Mouse (Mus musculus) liver, adult (tissue): ENCODE data around the gene Hsf4.

Experiments used
- GATA4 ChIP-seq: IDR thresholded peaks from 2 replicates; pipeline ENCODE4 v1.6.1; 2014; ENCODE audit warnings: mild to moderate bottlenecking, low read length; ENCODE audit not compliant: insufficient replicate concordance

Hsf4 gene

GRCm38 (mm10) chr8:105269461-105269947 lies at the start of gene Hsf4:
Gene Hsf4 (plus strand): TSS chr8:105269801.
- TF ChIP-seq GATA4, result no peak

DNA sequence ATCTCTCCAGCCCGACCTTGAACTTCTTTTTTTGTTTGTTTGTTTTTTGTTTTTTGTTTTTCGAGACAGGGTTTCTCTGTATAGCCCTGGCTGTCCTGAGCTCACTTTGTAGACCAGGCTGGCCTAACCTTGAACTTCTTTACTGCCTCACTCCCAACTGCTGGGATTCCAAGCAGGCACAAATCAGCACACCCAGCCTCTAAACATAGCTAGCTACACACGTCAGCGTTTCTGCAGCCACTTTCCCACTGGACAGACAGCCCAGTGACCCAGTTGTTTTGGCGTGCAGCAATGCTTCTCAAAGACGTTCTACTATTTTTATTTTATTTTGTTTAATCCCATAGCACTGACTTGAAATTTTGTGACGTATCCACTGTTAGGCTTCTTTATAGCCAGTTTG lies 45.8 kb upstream of the Hsf4 start:
- no peak for TF ChIP-seq GATA4

DNA sequence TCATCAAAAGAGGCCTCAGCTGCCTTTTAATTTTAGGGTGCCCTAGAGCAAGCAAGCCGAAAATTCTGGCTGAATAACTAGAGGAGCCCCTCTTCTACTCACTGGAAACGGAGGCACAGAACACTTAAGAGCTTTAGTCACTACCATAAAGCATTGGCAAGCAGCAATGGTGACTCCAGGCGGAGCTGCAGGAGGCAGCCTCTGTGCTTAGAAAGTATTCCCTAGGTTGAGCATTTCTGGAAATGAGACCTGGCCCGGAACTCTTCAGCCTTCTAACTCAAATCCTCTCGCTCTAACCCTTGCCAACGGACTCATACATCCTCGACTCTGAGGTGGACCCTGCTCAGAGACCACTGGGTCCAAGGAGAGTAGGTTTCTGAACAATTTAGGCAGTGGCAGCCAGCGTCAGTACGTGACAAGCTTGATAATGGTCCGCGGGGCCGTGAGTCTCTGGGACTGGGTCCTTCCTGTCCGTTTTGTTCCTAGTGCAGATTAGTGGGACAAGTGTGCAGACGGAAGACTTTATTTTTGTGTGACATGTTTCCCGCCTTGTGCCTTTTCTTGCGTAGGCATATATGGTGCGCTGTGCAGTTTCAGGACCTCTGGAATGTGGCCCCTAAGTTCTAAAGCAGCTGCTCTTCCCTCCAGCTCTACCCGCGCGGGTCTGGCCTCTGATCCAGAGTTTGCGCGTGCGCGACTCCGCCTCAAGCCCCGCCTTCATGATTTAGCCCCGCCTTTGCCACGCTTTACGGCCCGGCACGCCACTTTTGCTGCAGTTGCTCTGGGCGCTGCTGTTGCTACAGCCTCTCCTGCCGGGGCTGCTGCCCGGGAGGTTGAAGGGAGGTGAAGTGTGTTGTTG lies 45.0 kb upstream of the Hsf4 start, which contains the start of gene D230025D16Rik:
Gene D230025D16Rik (plus strand): TSS at position 733 of the 859 bp plus-strand sequence.
- peak; percentile 24; the same call in 1 of the 2 replicates for TF ChIP-seq GATA4

DNA sequence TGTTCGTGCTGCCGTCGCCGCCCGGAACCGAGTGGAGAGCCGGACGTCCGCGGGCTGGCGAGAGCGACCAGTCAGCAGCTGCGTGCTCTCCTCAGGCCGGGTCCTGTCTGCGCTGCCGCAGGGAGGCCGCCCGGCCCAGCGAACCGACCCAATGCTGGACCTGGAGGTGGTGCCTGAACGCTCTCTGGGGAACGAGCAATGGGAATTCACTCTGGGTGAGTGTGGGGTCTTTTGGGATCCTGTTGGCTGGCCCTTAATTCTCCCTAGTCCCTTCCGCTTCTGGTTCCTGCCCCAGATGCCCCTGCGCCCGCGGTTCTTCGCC lies 44.4 kb upstream of the Hsf4 start:
- TF ChIP-seq GATA4, result no peak

GRCm38 (mm10) chr8:105225917-105226316 lies 43.7 kb upstream of the Hsf4 start:
- TF ChIP-seq GATA4, result no peak

DNA sequence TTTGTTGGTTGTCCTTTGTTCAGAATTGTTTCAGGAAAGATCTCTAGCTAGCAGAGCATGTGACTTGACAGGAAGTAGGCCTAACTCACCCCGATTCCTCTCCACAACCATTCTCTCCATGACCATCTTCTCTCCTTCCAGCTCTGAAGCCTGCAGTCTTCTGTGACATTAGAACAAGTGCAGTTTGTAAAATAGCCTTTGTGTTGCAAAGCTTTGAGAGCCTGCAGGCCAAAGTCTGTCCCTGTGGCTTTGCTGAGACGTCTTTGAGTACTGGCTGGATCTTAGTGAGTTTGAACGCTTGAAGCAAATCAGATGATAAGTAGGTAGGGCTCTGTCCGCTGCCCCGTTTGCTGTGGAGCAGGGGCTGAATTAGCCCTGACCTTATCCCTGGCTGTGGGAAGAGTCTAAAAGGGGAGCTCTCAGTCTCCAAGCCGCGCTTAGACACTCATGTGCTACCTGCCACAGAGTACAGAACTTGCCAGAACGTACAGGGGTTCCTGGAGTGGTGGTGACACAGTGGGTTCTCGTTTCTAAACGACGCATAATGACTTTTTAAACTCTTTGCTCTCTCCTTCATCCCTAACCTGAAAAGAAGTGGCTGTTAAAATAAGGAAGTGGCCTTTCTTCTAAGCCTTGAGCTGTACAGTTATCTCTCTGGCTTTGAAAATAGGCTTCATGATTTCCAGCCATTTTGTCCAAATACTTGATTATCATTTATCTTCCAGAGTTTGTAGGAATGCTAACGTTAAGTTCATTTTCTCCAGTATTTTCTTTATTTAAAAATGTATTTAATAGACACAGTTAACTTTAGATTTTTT lies 37.9 kb upstream of the Hsf4 start:
- no peak for TF ChIP-seq GATA4

GRCm38 (mm10) chr8:105233126-105233935 lies 36.3 kb upstream of the Hsf4 start:
- no peak for TF ChIP-seq GATA4

DNA sequence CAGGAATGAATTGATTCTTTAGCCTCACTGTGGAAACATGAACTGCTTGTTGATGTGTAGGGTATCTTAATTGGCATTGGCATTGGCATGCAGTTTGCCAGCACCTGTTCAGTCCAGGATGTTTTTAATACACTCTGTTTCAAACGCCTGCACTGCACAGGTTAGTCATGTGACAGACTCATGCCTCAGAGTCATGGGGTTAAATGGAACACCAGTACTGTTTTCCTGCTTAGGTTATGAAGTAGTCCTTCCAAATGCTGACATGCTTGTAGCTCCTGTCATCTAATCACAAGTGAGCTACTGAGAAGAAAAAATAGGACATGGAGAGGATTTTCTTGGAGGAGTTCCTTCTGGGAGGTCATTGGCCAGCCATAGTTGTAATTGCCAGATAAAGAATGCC lies 34.4 kb upstream of the Hsf4 start:
- no peak for TF ChIP-seq GATA4

GRCm38 (mm10) chr8:105237442-105238142 lies 32.0 kb upstream of the Hsf4 start:
- no peak for TF ChIP-seq GATA4

DNA sequence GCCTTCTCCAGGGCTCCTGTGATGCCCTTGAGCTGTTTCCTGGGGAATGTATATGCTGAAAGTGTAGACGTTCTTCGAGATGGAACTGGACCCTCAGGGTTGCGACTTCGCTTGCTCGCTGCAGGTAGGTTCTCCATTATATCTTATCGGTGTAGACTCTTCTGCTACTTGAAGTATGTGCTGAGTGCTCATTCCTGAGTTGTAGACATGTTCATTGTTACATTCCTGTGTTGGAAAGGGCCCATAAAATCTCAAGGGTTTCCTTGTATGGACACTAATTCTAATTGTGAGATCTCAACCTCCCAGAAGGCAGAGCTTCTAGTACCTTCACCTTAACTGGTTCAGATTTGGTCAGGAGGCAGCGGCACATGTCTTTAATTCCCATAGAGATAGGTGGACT lies 28.6 kb upstream of the Hsf4 start:
- no peak for TF ChIP-seq GATA4

DNA sequence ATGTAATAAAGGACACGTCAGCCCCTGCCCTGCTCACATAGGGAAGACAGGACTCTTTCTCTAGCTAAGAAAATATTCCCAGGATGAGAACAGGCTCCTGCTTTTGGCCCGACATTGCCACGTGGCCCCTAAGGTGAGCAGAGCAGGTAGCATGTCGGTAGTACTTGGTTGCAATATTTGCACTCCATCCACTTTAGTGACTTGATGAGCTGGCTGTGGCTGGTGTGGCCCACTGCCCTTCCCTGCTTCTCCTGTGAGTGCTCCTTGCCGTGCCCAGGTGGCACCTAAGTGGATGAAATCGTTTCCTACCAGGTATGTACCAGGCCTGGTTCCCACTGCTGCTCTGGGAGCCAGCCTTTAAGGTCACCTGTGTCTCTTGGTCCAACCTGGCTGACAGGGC lies 17.6 kb upstream of the Hsf4 start:
- no peak for TF ChIP-seq GATA4

- no peak for TF ChIP-seq GATA4
Measured at GRCm38 (mm10) chr8:105252680-105253537, 16.7 kb upstream of the Hsf4 start.

- no peak for TF ChIP-seq GATA4
Measured at GRCm38 (mm10) chr8:105253766-105254151, 15.8 kb upstream of the Hsf4 start.
